Mouse (Mus musculus): ENCODE measurements around the gene Rbm47. TPM values are rescaled to one million over a fixed set of nuclear protein-coding genes. Genes with fewer than 3 reads are reported as not detected.
"Not testable (repeated sequence)": the region's sequence is repeated elsewhere in the genome, so short reads cannot be mapped to it uniquely, and the experiment has no call there.

The Rbm47 gene
- polyA plus RNA-seq, 1 experiment: 80.2 TPM

- WGBS: 34% methylated on average over 7 of the region's 7 CpGs
- DNase-seq (ENCODE audit: low read depth, low spot score): no peak
Observed at GRCm38 (mm10) chr5:66000074-66000473, 172.8 kb downstream of the Rbm47 start.

- no peak for DNase-seq (ENCODE audit: low read depth, low spot score)
- WGBS: 53% methylated on average over 7 of the region's 7 CpGs
Observed at GRCm38 (mm10) chr5:65999106-65999505, 173.8 kb downstream of the Rbm47 start.

GRCm38 (mm10) chr5:65997813-65998212 lies 175.1 kb downstream of the Rbm47 start:
- DNase-seq (ENCODE audit: low read depth, low spot score): no peak

- 46% methylated on average over 6 of the region's 6 CpGs for WGBS
- no peak for DNase-seq (ENCODE audit: low read depth, low spot score)
Observed at GRCm38 (mm10) chr5:65994643-65995042, 178.3 kb downstream of the Rbm47 start.

GRCm38 (mm10) chr5:65991191-65991590 lies 181.7 kb downstream of the Rbm47 start:
- WGBS: 34% methylated on average over 2 of the region's 2 CpGs
- DNase-seq (ENCODE audit: low read depth, low spot score): no peak

GRCm38 (mm10) chr5:65987004-65987403 lies 185.9 kb downstream of the Rbm47 start:
- 74% methylated on average over 3 of the region's 3 CpGs for WGBS
- not testable (repeated sequence) for DNase-seq (ENCODE audit: low read depth, low spot score)

- no peak for DNase-seq (ENCODE audit: low read depth, low spot score)
- 91% methylated on average over 5 of the region's 5 CpGs for WGBS
Observed at GRCm38 (mm10) chr5:65986426-65986825, 186.5 kb downstream of the Rbm47 start.

- no peak for DNase-seq (ENCODE audit: low read depth, low spot score)
- 86% methylated on average over 13 of the region's 13 CpGs for WGBS
Observed at GRCm38 (mm10) chr5:65975731-65976130, 197.2 kb downstream of the Rbm47 start.

GRCm38 (mm10) chr5:65973189-65973588 lies 199.7 kb downstream of the Rbm47 start:
- no peak for DNase-seq (ENCODE audit: low read depth, low spot score)
- WGBS: 64% methylated on average over 2 of the region's 2 CpGs

- DNase-seq (ENCODE audit: low read depth, low spot score): no peak
- WGBS: 90% methylated on average over 3 of the region's 3 CpGs
Observed at GRCm38 (mm10) chr5:65968004-65968403, 204.9 kb downstream of the Rbm47 start.

GRCm38 (mm10) chr5:65967091-65967490 lies 205.8 kb downstream of the Rbm47 start:
- 81% methylated on average over 12 of the region's 12 CpGs for WGBS
- no peak for DNase-seq (ENCODE audit: low read depth, low spot score)

Other genes with a start within 250 kb of the Rbm47 start
- gene Chrna9, start 238.2 kb downstream of the Rbm47 start, polyA plus RNA-seq (2012; rRNA removed): 0.69 TPM in 1 of 2 replicates, not detected in the other
- gene 9130230L23Rik, start 168.8 kb downstream of the Rbm47 start, polyA plus RNA-seq (2012; rRNA removed): 7.3 and 17.6 TPM in 2 replicates
- gene Nsun7, start 86.8 kb upstream of the Rbm47 start, polyA plus RNA-seq (2012; rRNA removed): not detected in 2 replicates